Mouse (Mus musculus) forebrain, embryonic 10.5 days (tissue): ENCODE measurements at regions not wholly inside any gene's neighbourhood (a gene's known extent, or its start where the extent isn't known, plus 50 kb on each side); places are given as distances from the start of the nearest gene placed in this dataset.
A peak's percentile ranks its signal among the peaks of the same experiment; 100 is the strongest.

Experiments
- DNase-seq: peaks from one replicate; pipeline ENCODE4 v3.0.0-alpha.2; 2017; ENCODE audit warnings: low spot score; ENCODE audit errors: extremely low spot score
- H3K27ac ChIP-seq: fragments of 300-500 bp; sonication (generic); 2 replicates; pipeline ENCODE4 v1.5.1; 2016; ENCODE audit warnings: mild to moderate bottlenecking
- H3K27me3 ChIP-seq: fragments of 300-500 bp; sonication (generic); 2 replicates; pipeline ENCODE4 v1.6.1; 2016; ENCODE audit warnings: mild to moderate bottlenecking; ENCODE audit not compliant: poor library complexity, severe bottlenecking
- H3K36me3 ChIP-seq: fragments of 300-500 bp; sonication (generic); replicated peaks from 2 replicates; pipeline ENCODE4 v1.6.1; 2016; ENCODE audit warnings: mild to moderate bottlenecking, moderate library complexity
- H3K4me1 ChIP-seq: fragments of 300-500 bp; sonication (generic); 2 replicates; pipeline ENCODE4 v1.6.1; 2016
- H3K4me3 ChIP-seq: fragments of 300-500 bp; sonication (generic); 2 replicates; pipeline ENCODE4 v1.5.1; 2016; ENCODE audit warnings: mild to moderate bottlenecking, moderate library complexity
- H3K9me3 ChIP-seq: fragments of 300-500 bp; sonication (generic); 2 replicates; pipeline ENCODE4 v1.6.1; 2016; ENCODE audit warnings: mild to moderate bottlenecking, moderate library complexity
- WGBS: fragments of 180-500 bp; shearing (Covaris S2); methylation state at CpG from one replicate; pipeline ENCODE4 v1.1.7; 2016; 5-methylcytosine and 5-hydroxymethylcytosine counted together

DNA sequence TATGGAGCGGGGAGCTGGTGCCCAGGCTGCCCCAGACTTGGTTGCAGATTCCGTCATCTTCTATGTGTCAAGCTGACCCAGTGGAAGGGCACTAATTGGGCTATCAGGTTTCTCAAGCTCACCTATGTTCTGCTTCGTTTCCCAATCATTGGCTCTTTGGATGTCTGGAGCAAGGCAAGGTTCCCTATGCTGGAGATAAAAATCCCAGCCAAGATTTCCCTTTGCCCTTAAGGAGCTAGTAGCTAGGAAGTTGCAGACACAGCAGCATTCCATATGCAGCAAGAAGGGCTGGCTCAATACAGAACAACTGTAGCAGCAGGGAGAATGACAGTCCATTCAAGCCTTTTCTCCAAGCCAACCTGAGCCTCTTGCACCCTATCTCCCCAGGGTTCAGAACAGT is 159.2 kb upstream of the Zfp706 start:
- DNase-seq, result no peak
- Histone ChIP-seq H3K9me3 (0 out of 2 replicates have a peak, but pooled peaks cover 3% of the 10 kb centered on the region), H3K27ac (no peak overlapping the region), H3K27me3 (peaks cover 22% of the 10 kb centered on the region), H3K4me3 (no peak overlapping the region), H3K36me3 (no peaks in the 10 kb centered on the region), H3K4me1 (peaks cover 14% of the 10 kb centered on the region; the same call in 1 of the 2 replicates)
- WGBS, result 81% methylated on average over 3 of the region's 3 CpGs

DNA sequence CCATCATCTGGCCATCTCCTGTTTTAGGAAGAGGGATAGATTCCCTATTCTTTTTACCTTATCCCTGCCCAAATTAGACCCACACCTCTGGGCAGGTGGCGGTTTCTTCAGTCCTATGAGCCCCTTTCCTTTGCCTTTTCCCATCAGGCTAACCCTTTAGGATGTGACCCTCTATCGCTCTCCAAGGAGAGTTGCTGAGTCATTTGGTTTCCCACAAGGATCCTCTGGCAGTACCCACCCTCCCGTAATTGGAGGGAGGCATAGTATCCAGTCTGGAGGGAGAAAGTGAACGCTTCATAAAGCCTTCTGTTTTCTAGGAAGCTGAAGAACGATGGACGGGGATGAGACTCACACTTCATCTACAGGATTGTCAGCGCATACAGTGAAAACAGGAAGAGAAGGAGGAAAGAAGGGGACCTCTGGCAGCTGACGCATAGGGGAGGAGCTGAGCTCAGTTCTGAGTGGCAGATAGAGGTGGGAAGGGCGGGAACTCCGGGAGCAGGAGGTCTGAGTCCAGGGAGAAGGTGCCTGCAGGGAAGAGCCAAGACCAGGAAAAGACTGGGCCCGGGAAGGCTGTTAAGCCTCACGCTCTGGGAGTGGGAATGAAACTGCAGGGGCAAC is 158.4 kb upstream of the Zfp706 start:
- DNase-seq, result peak; percentile 16
- WGBS, result 24% methylated on average over 12 of the region's 12 CpGs
- H3K36me3 ChIP-seq, result no peaks in the 10 kb centered on the region
- H3K9me3 ChIP-seq, result 0 out of 2 replicates have a peak, but pooled peaks cover 3% of the 10 kb centered on the region
- H3K4me1 ChIP-seq, result peaks cover 14% of the 10 kb centered on the region; the same call in 1 of the 2 replicates
- no peak overlapping the region for H3K27ac ChIP-seq
- peaks cover 22% of the 10 kb centered on the region for H3K27me3 ChIP-seq
- no peak overlapping the region for H3K4me3 ChIP-seq

DNA sequence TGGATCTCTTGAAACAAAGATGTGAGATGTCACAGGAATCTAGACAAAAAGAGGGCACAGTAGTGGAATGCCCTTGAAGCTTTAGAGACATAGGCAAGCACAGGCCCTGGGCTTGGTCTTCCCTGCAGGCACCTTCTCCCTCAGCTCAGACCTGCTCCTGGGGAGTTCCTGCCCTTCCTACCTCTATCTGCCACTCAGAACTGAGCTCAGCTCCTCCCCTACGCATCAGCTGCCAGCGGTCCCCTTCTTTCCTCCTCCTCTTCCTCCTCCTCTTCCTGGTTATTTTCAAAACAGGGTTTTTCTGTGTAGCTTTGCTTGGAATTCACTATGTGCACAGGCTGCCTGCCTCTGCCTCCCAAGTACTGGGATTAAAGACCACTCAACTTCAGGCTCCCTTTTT is 157.6 kb upstream of the Zfp706 start:
- WGBS, result 48% methylated on average over 2 of the region's 2 CpGs
- Histone ChIP-seq H3K4me3 (no peak overlapping the region), H3K27ac (no peak overlapping the region), H3K36me3 (no peaks in the 10 kb centered on the region), H3K27me3 (peaks cover 22% of the 10 kb centered on the region), H3K4me1 (peaks cover 14% of the 10 kb centered on the region; the same call in 1 of the 2 replicates), H3K9me3 (0 out of 2 replicates have a peak, but pooled peaks cover 3% of the 10 kb centered on the region)
- no peak for DNase-seq

DNA sequence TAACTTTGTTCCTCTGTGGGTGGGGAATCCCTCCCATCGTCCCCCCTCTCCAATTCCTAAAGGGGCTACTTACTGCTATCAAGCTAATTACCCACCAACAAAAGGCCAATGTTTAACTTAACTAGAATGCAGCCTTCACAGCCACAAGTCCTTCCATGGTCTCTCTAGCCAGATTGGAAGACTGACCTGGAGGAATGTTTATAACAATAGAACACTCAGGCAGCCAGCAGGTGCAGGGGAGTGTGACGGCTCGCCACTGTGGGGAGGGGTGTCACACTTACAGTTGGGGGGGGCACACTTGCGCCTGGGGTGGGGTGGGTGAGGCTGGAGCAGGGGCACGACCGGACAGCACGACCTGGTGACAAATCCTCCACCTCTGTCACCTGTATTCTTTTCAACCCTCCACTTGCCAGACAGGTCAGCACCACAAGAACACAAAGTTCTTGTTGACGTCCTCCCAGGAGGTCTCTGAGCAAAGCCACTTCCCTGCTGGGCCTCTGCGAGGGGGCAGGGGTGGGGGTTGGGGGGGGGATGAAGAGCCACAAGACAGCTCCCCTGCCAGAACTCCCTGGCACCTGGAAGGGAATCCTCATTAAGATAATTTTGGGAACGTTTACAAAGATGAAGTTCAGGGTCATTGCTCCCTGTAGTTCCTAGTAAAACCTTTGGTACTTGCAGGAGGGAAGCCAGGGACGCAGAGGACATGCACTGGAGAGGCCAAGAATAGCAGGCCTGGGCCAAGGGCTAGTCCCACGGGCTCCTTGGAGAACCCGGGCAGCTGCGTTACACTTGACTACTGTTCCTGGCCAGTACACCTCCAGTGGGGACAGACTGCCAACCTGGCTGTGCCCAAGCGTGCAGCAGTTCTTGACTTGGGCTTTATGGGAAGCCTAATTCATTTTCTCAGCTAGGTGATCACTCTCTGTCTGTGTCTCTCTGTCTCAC is 156.9 kb upstream of the Zfp706 start:
- Histone ChIP-seq H3K9me3 (0 out of 2 replicates have a peak, but pooled peaks cover 3% of the 10 kb centered on the region), H3K27me3 (peaks cover 23% of the 10 kb centered on the region), H3K27ac (no peak overlapping the region), H3K4me3 (no peak overlapping the region), H3K36me3 (no peaks in the 10 kb centered on the region), H3K4me1 (peaks cover 16% of the 10 kb centered on the region)
- 25% methylated on average over 15 of the region's 15 CpGs for WGBS
- no peak for DNase-seq

DNA sequence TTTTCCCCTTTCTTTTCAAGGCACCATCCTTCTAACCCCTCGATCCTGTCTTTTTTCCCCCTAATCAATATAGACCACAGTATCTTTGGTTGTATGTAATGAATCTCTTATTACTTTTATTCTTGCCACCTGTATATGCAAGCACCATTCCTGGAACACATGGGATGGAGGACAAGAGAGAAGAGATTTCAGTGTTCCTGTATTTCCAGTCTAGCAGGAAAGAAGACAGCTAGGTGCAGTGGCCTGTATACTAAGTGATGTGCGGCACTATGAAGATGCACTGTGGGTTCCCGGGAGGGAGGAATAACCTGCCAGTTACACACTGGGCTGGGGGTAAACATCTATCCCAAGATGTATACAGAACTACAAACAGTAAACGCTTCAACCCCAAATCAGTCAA is 152.4 kb upstream of the Zfp706 start:
- Histone ChIP-seq H3K4me1 (peaks cover 18% of the 10 kb centered on the region), H3K27me3 (peaks cover 4% of the 10 kb centered on the region), H3K36me3 (no peaks in the 10 kb centered on the region), H3K9me3 (0 out of 2 replicates have a peak, but pooled peaks cover 3% of the 10 kb centered on the region), H3K27ac (no peak overlapping the region), H3K4me3 (no peak overlapping the region)
- 75% methylated on average over 4 of the region's 4 CpGs for WGBS
- no peak for DNase-seq

DNA sequence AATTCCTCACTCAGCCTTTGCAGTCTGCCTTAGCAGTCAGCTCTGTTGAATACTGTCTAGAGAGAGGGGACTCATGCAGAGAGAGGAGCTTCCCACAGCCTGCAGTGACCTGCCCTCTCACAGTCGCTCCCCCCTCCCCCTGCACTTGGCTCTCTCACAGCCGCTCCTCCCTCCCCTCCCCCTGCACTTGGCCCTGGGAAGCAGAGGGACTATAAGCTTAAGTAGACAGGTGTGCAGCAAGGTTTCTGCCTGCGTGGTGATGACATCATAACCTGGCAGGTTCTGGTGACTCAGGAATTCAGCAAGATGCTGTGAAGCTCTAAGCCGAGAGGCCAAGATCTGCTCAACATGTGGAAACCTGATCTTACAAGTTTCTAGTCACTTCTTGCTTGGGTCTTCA is 151.8 kb upstream of the Zfp706 start:
- Histone ChIP-seq H3K4me3 (no peak overlapping the region), H3K36me3 (no peaks in the 10 kb centered on the region), H3K9me3 (0 out of 2 replicates have a peak, but pooled peaks cover 3% of the 10 kb centered on the region), H3K27me3 (peaks cover 4% of the 10 kb centered on the region), H3K4me1 (peaks cover 12% of the 10 kb centered on the region), H3K27ac (no peak overlapping the region)
- 12% methylated on average over 4 of the region's 4 CpGs for WGBS
- no peak for DNase-seq

DNA sequence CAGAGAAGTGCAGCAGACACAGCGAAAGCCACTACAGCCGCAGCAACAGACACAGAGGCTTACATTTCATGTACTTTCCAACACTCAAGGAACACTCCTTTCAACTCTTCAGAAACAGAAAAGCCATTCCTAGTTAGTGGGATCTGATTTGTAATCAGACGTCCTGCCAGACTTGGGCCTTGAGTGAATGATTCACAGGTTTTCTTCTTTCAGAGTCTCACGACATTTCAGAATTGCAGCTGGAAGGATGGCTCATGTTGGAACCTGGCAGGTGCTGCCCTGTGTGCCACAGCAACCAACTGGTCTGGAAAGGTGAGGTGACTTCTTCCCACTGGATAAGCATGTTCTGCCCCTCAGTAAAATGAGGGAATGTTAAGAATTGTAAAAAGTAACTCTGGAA is 149.8 kb upstream of the Zfp706 start:
- H3K27ac ChIP-seq, result no peak overlapping the region
- H3K9me3 ChIP-seq, result no peaks in the 10 kb centered on the region
- no peak overlapping the region for H3K4me3 ChIP-seq
- no peak for DNase-seq
- 73% methylated on average over 4 of the region's 4 CpGs for WGBS
- no peaks in the 10 kb centered on the region for H3K36me3 ChIP-seq
- peaks cover 4% of the 10 kb centered on the region for H3K27me3 ChIP-seq
- H3K4me1 ChIP-seq, result peaks cover 9% of the 10 kb centered on the region

DNA sequence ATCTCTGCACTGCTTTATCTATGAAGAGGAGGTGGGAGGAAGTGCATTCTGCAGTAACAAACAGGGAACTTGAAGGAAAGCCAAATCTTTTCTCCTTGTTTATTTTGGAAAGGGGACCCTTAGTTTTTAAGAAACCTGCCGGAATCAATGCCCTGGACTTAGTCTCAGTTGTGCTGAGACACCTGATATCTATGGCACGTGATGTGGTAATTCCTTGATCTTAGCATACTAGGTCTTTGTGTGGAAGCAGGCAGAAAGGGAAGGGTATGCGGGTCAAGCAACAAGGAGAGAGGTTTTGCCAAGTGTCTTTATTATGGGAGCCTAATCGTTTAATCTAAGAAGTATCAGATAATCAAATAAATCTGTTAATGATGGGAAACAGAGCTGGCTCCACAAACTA is 147.4 kb upstream of the Zfp706 start:
- Histone ChIP-seq H3K4me3 (no peak overlapping the region), H3K27me3 (peaks cover 4% of the 10 kb centered on the region), H3K27ac (no peak overlapping the region), H3K36me3 (no peaks in the 10 kb centered on the region), H3K9me3 (no peaks in the 10 kb centered on the region), H3K4me1 (peaks cover 9% of the 10 kb centered on the region)
- 93% methylated on average over 4 of the region's 4 CpGs for WGBS
- no peak for DNase-seq

DNA sequence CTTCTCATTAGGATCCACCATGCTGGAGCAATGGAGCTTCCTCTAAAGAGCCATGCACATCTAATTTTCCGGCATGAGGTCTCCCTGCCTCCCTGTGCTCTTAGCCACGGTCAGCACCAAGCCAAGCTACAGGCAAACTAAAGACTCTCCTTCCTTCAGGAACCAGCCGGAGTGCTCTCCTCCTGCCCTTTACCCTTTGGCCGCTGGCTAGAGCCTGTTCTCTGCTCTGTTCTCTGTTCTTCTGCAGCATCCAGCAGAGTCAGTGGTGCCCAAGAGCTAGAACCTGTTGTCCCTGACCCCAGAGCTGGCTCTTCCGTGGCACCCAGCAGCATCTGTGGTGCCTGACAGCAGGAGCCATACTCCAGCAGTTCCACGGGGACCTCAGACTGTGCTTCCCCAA is 145.6 kb upstream of the Zfp706 start:
- 84% methylated on average over 6 of the region's 6 CpGs for WGBS
- Histone ChIP-seq H3K4me1 (no peaks in the 10 kb centered on the region), H3K27me3 (no peaks in the 10 kb centered on the region), H3K27ac (no peak overlapping the region), H3K9me3 (no peaks in the 10 kb centered on the region), H3K4me3 (no peak overlapping the region), H3K36me3 (no peaks in the 10 kb centered on the region)
- DNase-seq, result no peak

DNA sequence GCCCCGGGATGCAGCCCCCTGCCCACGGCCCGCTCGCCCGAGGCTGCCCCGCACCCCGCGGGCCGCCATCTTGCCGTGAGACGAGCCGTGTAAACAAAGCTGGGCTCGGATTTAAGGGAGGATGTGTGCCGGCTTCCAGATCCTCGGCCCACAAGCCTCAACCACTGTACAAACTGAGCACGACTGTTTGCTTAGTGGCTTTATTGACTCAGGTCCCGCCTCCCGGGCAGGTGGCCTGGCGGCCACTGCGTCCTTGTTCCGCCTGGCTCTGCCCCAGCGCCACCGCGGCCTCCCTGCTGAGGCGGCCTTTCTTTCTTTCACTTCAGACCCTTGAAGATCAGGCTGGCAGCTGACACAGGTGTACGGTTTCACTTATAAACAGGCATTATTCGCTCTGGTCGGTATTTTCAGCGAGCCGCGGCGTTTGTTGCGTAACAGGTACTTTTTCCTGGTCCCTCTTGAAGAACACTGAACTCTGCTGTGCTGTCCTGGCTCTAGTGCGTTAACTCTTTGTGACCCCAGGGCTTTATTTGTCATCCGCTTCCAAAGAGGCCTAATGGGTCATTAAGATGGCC is 128.1 kb upstream of the Zfp706 start:
- WGBS, result under 1% methylated on average over 35 of the region's 35 CpGs
- H3K27me3 ChIP-seq, result 0 out of 2 replicates have a peak, but pooled peaks cover 12% of the 10 kb centered on the region

DNA sequence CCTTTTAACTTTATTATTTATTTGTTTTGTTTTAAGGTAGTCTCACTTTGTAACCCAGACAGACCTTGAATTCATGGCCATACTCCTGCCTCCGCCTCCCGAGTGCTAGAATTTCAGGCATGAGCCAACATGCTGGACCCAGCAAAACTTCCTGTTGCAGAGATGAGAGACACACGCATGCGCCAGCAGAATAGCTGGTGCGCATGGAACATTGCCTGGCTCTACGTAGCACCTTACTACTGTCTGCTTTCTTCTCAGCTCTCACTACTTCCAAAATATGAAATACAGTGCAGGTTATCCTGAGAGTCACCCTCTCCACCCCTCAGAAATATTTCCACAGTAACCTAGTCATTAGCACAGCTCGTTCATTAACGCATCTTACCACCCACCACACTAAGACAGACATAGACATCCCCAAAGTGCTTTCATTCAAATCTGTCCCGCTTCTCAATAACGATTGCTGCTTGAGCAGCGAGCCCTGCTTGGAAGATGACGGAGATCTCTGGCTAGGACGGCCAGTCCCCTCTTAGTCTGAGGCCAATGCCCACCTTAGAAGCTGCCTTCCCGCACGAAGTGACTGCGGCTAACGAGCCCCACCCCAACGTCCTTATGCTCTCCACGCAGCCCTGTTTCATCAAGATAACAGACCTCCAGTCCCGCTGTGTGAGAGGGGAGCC is 127.5 kb upstream of the Zfp706 start:
- Histone ChIP-seq H3K4me3 (peak overlapping the region; percentile 66), H3K27me3 (0 out of 2 replicates have a peak, but pooled peaks cover 12% of the 10 kb centered on the region), H3K36me3 (no peaks in the 10 kb centered on the region), H3K27ac (peak overlapping the region; percentile 97), H3K4me1 (peaks cover 23% of the 10 kb centered on the region), H3K9me3 (no peaks in the 10 kb centered on the region)
- DNase-seq, result peak; percentile 27
- 27% methylated on average over 20 of the region's 20 CpGs for WGBS

More for the DNA sequence above, 128.1 kb upstream of the Zfp706 start:
- H3K27ac ChIP-seq, result peak overlapping the region; percentile 97
- peaks cover 23% of the 10 kb centered on the region for H3K4me1 ChIP-seq
- H3K4me3 ChIP-seq, result peak overlapping the region; percentile 66
- H3K9me3 ChIP-seq, result no peaks in the 10 kb centered on the region
- DNase-seq, result peak; percentile 71
- H3K36me3 ChIP-seq, result no peaks in the 10 kb centered on the region

DNA sequence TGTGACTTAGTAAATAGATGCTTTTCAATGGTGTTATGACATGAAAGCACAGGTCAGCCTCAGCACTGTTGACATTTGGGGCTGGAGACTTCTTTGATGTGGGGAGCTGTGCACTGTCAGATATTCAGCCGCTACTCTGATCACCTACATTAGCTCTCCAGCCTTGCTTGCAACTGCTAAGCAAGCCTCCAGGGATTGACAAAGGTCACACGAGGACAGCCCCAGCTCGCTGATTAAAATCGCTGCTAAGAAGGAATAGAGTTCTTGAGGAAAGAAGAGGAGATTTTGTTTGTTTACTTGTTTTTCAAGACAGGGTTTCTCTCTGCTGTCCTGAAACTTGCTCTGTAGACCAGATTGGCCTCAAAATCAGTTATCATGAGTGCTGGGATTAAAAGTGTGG is 126.8 kb upstream of the Zfp706 start:
- 30% methylated on average over 4 of the region's 4 CpGs for whole genome bisulfite sequencing
- no peaks in the 10 kb centered on the region for H3K36me3 ChIP-seq
- H3K9me3 ChIP-seq, result no peaks in the 10 kb centered on the region
- peak overlapping the region; percentile 66; the same call in 1 of the 2 replicates for H3K4me3 ChIP-seq
- peaks cover 23% of the 10 kb centered on the region for H3K4me1 ChIP-seq
- peak overlapping the region; percentile 97; the same call in 1 of the 2 replicates for H3K27ac ChIP-seq
- H3K27me3 ChIP-seq, result 0 out of 2 replicates have a peak, but pooled peaks cover 12% of the 10 kb centered on the region
- no peak for DNase-seq
